Mouse (Mus musculus): Measurements from ENCODE around the gene Eaf2.

DNA sequence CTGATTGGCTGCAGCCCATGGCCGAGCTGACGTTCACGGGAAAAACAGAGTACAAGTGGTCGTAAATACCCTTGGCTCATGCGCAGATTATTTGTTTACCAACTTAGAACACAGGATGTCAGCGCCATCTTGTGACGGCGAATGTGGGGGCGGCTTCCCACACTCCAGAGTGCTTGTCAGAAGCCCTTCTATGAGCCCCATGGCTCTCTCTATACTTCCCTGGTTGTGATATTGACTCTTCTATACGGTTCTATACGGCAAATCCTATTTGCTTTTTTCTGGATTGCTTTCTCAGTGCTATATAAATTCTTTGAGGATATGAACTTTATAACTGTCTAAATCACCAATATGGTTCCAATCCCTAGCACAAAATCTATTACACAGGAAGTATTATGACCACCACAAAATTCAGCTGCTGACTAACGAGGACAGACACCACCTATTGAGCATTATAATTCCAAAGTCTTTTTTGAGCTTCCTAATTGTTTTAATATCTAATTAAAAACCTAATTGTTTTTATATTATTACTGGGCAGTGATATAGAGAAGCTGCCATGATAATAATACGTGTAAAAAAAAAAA lies 104.5 kb downstream of the Eaf2 start:
- TF ChIP-seq CTCF (IDR thresholded peaks at IDR 0.05; ENCODE audit: borderline replicate concordance, insufficient read depth, low read depth, low read length) (no peak), POLR2A (IDR thresholded peaks at IDR 0.05; ENCODE audit: borderline replicate concordance, insufficient read depth, low read length) (no peak)
